Mouse (Mus musculus): ENCODE data around the gene Hist2h2aa1.
A peak's percentile ranks its signal among the peaks of the same experiment; 100 is the strongest.

Hist2h2aa1 gene

DNA sequence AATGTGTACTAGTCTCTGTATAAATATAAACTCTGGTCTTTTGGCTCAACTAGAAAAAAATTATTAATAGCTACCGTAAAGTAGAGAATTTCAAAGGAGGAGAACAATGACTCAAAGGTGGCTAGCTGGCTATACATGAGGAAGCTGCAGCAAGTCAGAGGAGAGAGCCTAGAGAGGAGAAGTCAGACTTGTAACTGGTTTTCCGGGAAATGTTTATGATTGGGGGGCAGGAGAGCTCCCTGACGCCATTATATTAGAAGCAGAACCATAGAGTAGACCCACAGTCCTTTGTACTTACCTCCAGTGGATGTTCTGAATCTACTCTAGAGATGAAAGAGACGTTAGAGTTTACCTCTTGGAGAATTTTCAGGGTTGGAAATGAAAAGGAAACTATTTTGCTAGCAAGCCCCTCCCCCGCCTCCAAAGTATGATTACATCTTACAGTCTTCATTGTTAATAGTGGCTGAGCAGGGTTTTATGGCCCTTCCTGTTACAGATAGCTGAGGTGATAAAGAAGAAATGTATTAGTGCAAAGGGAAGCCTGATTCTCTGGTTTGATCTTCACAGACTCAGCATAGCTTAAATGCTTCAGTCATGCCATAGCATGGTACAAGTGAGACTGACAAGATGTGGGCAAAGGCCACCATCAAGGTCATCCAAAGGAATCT lies 10.8 kb downstream of the Hist2h2aa1 start:
- no peak for DNase-seq

DNA sequence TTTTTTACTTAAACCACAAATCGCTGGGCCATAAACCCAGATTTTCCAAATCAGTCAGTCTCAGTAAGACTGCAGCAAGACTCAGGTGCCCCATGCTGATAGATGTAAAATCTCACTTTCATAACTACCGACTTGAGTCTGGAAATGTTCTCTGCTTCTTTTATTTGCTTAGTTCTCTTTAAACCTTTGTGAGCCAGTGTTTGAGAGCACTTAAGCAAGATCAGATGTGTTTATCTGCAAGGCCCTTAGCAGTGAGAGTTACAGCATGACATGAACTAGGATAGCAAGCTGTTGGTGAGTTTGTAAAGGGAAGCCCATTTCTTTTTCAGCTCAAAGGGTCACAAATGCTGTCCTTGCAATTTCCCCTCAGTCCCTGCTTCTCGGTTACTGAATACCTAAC lies 11.9 kb downstream of the Hist2h2aa1 start:
- DNase-seq, result no peak

DNA sequence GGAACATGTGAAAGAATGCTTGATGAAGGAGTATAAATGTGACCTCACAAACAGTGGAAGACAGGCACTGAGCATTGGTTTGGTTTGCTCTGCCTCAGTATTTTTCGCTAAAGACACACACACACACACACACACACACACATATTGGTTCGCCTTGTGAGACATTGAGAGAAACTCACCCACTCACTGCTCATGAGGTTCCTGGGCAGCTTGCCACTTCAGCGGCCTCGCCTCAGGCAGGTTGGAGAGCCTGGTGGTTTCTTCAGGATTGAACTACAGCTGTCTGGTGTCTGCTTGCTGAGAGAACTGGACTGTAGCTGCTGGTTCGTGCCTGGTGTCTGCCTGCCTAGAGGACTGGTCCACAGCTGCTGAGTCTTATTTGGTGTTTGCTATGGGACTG lies 14.9 kb downstream of the Hist2h2aa1 start:
- DNase-seq, result no peak

DNA sequence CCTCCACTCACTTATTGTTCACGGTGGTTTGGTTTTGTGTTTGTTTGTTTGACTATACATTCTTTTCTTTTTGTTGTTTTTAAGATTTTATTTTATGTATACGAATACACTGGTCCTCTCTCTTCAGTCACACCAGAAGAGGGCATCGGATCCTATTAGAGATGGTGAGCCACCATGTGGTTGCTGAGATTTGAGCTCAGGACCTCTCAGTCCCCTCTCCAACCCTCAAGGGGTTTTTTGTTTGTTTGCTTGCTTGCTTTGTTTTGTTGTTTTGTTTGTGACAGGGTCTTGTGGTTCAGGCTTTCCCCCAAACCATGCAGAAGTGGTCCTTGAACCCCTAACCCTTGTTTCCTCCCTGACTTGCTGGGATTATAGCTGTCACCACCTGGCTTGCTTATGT lies 16.3 kb downstream of the Hist2h2aa1 start:
- DNase-seq, result no peak

DNA sequence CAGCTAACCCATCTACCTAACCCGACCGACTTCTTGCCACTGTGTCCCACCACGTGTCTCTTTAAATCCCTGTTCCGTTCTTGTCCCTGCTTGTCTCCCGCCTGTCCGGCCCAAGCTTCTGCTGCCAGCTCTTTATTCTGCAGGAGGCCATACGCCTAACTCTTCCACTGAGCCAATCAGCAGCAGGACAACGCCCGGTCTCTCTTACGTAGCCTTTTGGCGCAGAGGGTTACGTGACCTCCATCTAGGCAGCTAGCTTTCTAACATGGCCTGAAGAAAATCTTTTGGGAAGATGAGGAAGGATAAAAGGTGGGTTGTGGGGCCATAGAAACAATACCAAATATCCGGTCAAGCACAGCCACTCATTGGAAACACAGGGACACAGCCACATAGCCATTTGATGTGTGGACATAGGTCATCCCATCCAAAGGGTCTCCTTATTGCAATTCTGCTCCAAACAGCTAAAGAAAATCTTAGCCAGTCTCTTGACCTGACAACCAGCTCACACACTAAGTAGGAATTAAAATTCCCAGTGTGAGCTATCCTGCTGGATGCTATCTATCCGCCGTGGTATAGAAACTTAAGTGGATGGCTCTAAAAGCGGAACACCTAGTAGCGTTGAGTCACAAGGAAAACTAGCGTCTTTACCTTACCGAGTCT lies 17.0 kb downstream of the Hist2h2aa1 start:
- peak; percentile 85 to 94 for DNase-seq

DNA sequence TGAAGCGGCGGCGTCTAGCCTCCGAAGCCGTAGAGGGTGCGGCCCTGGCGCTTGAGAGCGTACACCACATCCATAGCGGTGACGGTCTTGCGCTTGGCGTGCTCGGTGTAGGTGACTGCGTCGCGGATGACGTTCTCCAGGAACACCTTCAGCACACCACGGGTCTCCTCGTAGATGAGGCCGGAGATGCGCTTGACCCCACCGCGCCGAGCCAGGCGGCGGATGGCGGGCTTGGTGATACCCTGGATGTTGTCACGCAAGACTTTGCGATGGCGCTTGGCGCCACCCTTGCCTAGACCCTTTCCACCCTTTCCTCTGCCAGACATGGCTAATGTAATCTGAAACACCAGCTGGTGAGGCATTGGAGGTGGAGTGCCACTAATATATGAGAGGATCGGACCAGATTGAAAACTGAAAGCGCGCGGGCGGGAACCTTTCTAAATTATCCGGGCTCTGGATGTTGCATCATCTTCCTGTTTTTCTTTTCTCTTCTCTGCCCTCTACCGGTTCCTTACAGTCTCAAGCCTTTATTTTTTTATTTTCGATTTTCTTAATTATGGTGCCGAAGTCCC lies 17.8 kb downstream of the Hist2h2aa1 start, which contains the start of gene Hist2h4:
Gene Hist2h4 (minus strand): TSS at position 333 of the 572 bp plus-strand sequence.
- DNase-seq, result peak; percentile 95 to 96

DNA sequence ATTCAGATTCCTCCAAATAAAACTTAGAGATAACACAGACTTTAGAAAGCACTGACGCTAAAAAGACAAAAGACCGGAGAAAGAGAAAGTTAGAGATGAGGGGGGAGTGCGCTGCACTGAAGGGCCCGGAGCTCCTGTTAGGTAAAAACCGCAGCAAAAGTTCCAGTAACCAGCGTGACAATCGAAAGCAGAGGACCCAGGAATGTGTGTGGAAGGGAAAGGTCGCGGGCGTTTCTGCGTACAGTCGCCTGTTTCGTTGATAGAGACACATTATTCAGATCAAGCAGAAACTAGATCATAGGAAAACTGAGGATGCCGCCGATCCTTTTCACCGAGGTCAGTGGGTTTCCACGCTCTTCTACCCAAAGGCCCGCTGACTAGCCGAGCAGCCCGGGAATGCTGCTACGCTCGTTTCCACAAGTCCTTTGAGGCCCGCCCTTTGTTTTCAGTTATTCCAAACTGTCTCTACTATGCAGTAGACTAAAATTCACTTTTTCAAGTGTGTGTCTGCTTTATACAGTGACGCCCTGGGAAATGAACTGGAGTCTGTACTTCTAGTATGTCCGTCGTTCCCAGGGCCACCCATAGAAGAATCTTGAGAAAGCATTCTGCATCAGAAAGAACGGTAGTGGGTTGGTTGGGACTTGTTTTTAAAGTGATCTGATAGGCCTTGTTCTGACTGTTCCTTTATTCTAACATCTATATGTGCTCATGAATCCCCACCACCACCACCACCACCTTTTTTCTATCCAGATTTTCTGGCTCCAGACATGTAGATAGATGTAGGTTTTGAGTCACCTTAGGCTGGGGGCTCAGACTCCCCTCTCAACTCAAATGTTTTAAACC lies 18.5 kb downstream of the Hist2h2aa1 start:
- DNase-seq, result peak; percentile 40 to 63

DNA sequence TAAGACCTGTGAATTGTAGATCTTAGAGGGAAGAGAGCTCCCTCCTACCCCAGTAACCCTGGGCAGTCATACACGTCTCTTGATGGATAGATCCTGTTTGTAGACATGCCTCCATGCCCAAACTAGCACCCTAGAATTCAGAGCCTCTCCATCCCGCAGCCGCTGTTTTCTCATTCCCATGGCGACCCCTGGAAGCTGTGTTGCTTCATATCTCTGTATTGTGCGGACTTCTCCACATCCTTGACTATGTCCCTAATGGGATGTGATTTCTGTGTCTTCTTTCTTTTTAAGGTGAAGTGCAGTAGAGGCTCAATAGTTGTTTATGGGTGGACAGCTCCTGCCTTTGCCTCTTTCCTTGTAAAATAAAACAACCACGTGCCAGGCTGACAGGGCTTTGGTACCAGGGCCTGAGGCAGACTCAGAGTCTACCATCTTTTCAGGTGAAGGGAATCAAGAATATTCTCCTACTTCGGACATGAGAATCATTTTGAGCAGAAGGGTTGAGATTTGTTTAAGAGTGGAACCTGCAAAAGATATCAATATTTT lies 19.2 kb downstream of the Hist2h2aa1 start:
- DNase-seq, result no peak

DNA sequence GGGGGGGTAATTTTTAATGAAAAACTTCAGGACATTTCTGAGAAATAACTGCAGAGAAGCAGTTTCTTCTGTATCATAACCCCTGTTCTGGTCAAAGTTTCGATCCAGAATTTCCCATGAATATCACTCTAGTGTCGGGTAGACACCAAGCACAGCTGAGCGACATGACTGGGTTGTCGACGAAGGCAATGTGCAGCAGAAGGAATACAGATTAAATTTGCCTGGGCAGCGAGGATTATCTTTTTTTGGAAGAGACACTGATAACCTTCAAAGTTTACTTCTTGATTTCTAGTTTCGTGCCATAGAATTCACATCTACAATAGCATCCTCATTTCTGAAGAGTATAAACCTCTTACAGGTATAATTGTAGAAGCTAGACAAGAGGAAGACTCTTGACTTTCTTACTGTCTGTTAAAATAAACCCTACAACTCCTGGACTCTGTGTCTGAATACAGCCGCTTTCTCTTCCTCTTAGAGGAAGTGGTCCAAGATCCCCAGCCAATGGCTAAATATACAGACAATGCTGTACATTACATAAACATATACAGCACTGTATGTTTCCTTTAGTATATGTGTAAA lies 20.9 kb downstream of the Hist2h2aa1 start:
- no peak for DNase-seq

DNA sequence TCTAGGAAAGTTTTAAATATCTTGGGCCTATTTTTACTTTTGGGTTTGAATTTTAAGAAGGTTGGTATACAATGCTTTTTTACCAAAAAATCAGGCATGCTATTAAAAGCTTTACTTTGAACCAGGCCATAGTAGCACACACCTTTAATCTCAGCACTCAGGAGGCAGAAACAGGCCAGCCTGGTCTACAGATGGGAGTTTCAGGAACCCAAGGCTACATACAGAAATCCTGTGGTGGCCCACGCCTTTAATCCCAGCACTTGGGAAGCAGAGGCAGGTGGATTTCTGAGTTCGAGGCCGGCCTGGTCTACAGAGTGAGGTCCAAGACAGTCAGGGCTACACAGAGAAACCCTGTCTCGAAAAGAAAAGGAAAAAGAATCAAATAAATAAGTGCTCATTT lies 22.2 kb downstream of the Hist2h2aa1 start:
- DNase-seq, result no peak

DNA sequence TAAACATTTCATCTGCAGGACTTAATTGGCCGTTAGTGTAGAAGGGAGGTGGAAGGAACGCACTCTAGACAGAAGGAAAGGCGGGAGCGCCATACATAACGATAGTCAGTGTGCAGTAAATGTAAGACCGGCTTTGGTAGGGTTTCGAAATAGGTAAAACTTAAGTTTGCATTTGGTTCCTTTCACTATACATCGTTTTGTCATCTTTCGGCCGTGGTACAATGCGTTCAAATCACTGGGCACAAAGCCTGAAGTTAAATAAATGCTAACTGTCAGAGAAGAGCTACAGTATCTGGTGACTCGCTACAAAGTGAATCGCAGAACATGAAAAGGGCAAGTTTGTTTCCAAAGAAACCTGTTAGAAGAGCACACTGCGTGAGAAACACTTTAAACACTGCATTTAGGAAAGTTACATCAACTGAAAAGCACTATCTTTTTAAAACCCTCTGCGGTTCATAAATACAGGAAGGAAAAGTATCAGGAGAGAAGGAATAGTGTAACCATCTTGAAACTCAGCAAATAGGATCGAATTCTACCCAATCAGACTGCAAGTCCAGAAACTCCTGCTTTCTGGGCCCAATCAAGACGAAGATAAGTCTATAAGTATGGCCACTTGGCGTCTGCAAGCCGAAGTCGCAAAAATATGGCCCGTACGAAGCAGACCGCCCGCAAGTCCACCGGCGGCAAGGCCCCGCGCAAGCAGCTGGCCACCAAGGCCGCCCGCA lies 22.9 kb downstream of the Hist2h2aa1 start, which contains the start of gene Hist2h3b:
Gene Hist2h3b (plus strand): TSS at position 604 of the 725 bp plus-strand sequence.
- DNase-seq, result peak; percentile 77 to 82

DNA sequence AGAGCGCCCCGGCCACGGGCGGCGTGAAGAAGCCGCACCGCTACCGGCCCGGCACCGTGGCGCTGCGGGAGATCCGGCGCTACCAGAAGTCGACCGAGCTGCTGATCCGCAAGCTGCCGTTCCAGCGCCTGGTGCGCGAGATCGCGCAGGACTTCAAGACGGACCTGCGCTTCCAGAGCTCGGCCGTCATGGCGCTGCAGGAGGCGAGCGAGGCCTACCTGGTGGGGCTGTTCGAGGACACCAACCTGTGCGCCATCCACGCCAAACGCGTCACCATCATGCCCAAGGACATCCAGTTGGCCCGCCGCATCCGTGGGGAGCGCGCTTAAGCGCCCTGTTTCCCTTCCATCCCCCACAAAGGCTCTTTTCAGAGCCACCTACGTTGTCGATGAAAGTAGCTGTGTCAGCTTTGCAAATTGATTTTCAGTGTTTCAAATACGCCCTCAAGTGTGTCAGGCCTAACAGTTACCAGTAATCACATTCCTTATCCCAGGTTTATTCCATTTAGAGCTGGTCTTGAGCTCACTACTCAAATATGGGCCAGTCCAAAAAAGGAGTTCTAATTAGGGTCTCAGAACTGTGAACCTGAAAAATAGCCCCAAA lies 23.6 kb downstream of the Hist2h2aa1 start:
- peak; percentile 38 to 60 for DNase-seq

DNA sequence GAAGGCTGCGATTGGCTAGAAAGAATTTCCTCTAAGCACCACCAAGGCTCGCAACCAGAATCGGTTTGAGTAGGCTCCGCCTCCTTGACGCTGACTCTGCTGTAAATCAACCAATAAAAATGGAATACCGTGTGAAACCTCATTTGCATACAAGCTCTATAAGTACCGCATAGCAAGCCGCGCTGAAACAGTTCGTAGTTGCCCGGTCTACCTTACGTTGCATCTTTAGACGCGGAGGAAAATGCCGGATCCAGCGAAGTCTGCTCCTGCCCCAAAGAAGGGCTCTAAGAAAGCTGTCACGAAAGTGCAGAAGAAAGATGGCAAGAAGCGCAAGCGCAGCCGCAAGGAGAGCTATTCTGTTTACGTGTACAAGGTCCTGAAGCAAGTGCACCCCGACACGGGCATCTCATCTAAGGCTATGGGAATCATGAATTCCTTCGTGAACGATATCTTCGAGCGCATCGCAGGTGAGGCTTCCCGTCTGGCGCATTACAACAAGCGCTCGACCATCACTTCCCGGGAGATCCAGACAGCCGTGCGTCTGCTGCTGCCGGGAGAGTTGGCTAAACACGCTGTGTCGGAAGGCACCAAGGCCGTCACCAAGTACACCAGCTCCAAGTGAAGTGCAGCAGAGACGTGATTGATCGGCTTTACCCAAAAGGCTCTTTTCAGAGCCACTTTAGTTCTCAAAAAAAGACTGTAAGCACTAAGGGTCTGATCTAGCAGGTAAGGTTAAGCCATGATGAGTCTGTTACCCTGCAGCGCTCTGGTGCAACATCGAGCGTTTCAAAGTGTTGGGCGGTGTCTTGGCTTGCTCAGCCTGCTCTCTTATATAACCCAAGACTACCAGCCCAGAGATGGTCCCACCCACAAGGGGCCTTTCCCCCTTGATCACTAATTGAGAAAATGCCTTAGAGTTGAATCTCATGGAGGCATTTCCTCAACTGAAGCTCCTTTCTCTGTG lies 24.5 kb downstream of the Hist2h2aa1 start, which contains the start of gene Hist2h2bb:
Gene Hist2h2bb (plus strand): TSS at position 242 of the 964 bp plus-strand sequence.
- DNase-seq, result peak; percentile 90 to 94

DNA sequence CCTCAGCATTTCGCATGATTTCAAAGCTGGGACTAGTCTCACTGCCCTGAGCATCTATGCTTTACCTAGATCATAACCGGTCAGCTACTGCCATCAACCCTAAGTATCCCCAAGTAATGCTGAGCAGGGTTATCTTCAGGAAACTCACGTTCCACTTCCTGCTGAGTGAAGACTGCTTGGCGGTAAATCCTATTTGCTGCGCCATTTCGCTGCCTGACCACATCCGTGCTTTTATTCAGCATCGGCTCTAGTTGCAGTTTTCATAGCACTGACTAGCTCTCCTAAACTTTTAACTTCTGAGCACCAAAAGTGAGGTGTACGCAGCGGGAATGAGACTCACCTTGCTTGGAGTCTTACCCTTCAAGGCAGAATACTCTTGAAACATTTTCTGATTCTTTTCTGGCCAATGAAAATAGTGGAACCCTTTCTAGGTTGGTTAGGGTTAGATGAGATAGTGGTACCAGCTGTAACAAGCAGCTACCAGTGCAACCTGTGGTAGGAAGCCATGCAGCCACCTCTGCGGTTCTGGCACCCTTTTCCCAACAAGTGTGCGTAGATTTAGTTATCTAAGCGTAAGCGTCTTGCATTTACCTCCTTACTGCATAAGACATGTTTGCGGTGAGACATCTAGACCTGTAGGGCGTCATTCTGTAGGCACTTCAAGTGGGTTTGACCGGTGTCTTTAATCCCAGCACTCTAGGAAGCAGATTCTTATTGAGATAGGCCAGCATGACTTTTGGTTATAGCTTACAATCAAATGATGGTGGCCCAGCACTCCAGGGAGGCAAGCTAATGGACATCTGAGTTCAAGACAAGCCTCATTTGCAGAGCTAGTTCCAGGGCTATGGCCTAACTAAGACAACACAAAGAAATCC lies 28.5 kb downstream of the Hist2h2aa1 start:
- DNase-seq, result no peak

DNA sequence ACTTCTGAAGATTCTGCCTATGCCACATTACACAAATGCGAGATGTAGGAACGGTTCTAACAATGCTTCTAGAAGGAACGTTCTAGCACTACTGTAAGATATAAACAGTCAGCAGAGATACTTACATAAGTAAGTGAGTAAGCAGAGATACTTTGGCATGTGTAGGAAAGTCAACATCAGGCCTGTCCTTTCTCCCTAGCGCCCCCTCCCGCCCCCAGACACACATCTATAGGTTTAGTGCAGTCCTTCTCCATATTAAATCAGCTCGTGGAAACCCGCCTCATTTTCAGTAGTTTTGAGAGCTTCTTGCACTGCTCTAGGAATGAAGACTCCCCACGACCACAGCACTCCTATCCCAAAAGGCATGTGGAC lies 32.1 kb downstream of the Hist2h2aa1 start:
- DNase-seq, result peak; percentile 47 to 49

DNA sequence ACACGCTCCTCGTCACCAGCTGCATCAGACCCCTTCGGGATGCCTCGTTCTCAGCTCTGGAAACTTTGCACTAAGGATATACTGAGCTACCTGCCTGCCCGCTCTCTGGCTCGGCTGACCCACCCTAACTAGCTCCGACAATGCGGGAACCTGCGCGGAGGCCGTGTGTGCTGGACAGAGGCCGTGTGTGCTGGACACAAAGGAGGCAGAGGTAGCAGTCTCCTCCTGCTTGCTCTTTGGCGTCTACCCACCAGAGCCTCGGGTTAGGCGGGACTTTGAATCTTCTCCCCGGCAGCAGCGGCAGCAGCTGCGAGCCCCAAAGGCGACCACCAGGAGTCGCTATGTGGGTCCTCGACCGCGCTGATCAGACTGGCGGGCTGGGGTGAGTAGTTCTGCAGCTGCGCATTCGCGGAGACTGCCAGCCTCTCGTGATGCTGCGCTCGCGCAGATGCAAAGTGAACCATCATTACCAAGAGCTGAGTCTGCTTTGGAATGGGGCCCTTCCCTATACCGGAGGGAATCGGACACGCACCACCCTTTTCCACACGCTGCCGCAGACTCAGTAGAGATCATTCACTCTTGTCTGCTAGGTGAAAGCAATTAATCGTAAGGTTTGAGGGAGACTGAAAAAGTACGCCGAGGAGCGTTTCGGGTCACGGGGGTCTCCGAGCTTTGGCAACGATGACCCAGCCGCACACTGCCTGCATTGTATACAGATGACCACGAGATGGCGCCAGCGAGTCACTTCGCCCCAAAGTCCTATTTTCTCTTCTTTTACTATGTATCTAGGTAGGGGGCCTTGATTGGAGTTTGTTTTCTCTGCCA lies 32.7 kb downstream of the Hist2h2aa1 start:
- peak; percentile 88 to 90 for DNase-seq

DNA sequence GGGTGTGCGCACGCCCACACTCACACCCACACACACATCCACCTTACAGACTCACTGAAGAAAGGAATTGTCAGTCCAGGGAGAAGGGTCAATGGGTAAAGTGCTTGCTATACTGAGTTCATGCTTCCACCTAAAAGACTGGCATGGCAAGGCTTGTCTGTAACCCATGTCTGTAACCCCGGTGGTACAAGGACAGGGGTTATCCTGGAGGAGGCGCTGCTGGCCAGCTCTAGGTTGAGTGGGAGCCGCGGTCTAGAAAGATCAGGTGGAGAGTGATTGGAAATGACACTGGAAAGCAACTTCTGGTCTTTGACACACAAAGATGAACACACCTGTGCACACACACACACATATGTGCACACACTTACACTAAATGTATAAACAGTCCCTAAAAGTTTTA lies 35.4 kb downstream of the Hist2h2aa1 start:
- no peak for DNase-seq

DNA sequence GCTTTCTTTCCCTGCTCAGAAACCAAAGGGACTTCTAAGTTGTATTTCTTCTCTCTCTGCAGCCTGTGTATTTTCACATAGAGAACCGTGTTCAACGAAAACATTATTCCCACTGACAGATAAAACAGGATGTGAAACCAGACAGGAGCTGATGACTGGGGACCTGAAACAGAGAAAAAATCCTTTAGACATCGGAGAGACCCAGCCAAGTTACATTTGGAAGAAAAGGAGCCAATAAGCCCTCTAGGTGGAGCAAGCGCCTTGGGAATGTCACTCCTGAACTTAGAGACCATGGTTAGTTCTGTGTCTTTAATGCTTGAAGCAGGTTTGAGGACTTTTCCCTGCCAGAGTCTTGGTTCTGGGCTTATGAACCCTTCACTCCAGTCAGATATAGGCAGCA lies 39.2 kb downstream of the Hist2h2aa1 start:
- no peak for DNase-seq

Measured in cerebellum, adult 18-20 months (tissue).